Mouse (Mus musculus) testis, adult 2 months (tissue): ENCODE data around the gene Actr1b. TPM values are rescaled to one million over a fixed set of nuclear protein-coding genes. Genes with fewer than 3 reads are reported as not detected.

Source experiments
- H3K27ac ChIP-seq: fragments of 200-500 bp; 2 replicates; pipeline ENCODE4 v1.5.1; 2012; ENCODE audit warnings: low read depth, low read length; ENCODE audit not compliant: control insufficient read depth, insufficient read depth
- H3K27me3 ChIP-seq: fragments of 200-500 bp; 2 replicates; pipeline ENCODE4 v1.6.1; 2012; ENCODE audit warnings: mild to moderate bottlenecking, low read length, moderate library complexity; ENCODE audit not compliant: control insufficient read depth, insufficient read depth
- H3K36me3 ChIP-seq: fragments of 200-500 bp; 2 replicates; pipeline ENCODE4 v1.6.1; 2012; ENCODE audit warnings: mild to moderate bottlenecking, low read length; ENCODE audit not compliant: control insufficient read depth, insufficient read depth
- H3K4me1 ChIP-seq: fragments of 200-500 bp; 2 replicates; pipeline ENCODE4 v1.6.1; 2012; ENCODE audit warnings: low read length; ENCODE audit not compliant: control insufficient read depth, insufficient read depth
- H3K4me3 ChIP-seq: fragments of 200-500 bp; 2 replicates; pipeline ENCODE4 v1.5.1; 2012; ENCODE audit warnings: low read depth, mild to moderate bottlenecking, low read length, moderate library complexity, mixed read lengths; ENCODE audit not compliant: control insufficient read depth
- CTCF ChIP-seq: fragments of 200-500 bp; IDR thresholded peaks from 2 replicates; pipeline ENCODE4 v1.5.1; 2012; ENCODE audit warnings: low read depth, mild to moderate bottlenecking, inconsistent platforms, low read length, moderate library complexity; ENCODE audit not compliant: control insufficient read depth, insufficient read depth, insufficient replicate concordance
- POLR2A ChIP-seq: fragments of 200-500 bp; IDR thresholded peaks from 2 replicates; pipeline ENCODE4 v1.6.1; 2012; ENCODE audit warnings: low read depth, mild to moderate bottlenecking, inconsistent platforms, low read length, moderate library complexity; ENCODE audit not compliant: control insufficient read depth
- polyA plus RNA-seq: library from polyadenylated mRNA; depleted of rRNA; stranded (reverse); fragments of >200 nt; gene quantifications from 2 replicates; pipeline ENCODE4 v1.2.3, GENCODE M21; 2012; rRNA removed

The Actr1b gene
- polyA plus RNA-seq, 1 experiment, result 42.7 TPM

- Histone ChIP-seq H3K27me3 (no peaks in the 10 kb centered on the region), H3K4me1 (peaks cover 2% of the 10 kb centered on the region; the same call in 1 of the 2 replicates), H3K36me3 (peaks cover 2% of the 10 kb centered on the region; the same call in 1 of the 2 replicates), H3K4me3 (no peak overlapping the region), H3K27ac (no peak overlapping the region)
- TF ChIP-seq CTCF (no peak), POLR2A (no peak)
These were observed 49.0 kb downstream of the Actr1b start for GRCm38 (mm10) chr1:36665165-36665723.

- H3K27me3 ChIP-seq, result no peaks in the 10 kb centered on the region
- H3K4me3 ChIP-seq, result no peak overlapping the region
- no peaks in the 10 kb centered on the region; the same call in 1 of the 2 replicates for H3K36me3 ChIP-seq
- no peak overlapping the region for H3K27ac ChIP-seq
- H3K4me1 ChIP-seq, result peaks cover 2% of the 10 kb centered on the region; the same call in 1 of the 2 replicates
- TF ChIP-seq POLR2A (no peak), CTCF (no peak)
These were observed 49.8 kb downstream of the Actr1b start for GRCm38 (mm10) chr1:36664457-36664856.

GRCm38 (mm10) chr1:36658621-36659399 is 55.4 kb downstream of the Actr1b start:
- no peak for TF ChIP-seq CTCF
- TF ChIP-seq POLR2A, result no peak
- no peaks in the 10 kb centered on the region for H3K27me3 ChIP-seq
- no peak overlapping the region for H3K4me3 ChIP-seq
- H3K36me3 ChIP-seq, result peaks cover 1% of the 10 kb centered on the region
- no peaks in the 10 kb centered on the region for H3K4me1 ChIP-seq
- H3K27ac ChIP-seq, result no peak overlapping the region

GRCm38 (mm10) chr1:36657658-36658415 is 56.4 kb downstream of the Actr1b start:
- no peaks in the 10 kb centered on the region for H3K27me3 ChIP-seq
- no peak overlapping the region for H3K4me3 ChIP-seq
- H3K4me1 ChIP-seq, result no peaks in the 10 kb centered on the region
- no peak overlapping the region for H3K27ac ChIP-seq
- peaks cover 1% of the 10 kb centered on the region for H3K36me3 ChIP-seq
- TF ChIP-seq POLR2A, result no peak
- no peak for TF ChIP-seq CTCF

- Histone ChIP-seq H3K27ac (no peak overlapping the region), H3K4me3 (no peak overlapping the region), H3K36me3 (peaks cover 1% of the 10 kb centered on the region), H3K4me1 (no peaks in the 10 kb centered on the region), H3K27me3 (no peaks in the 10 kb centered on the region)
- TF ChIP-seq CTCF (no peak), POLR2A (no peak)
These were observed 58.0 kb downstream of the Actr1b start for GRCm38 (mm10) chr1:36656233-36656632.

GRCm38 (mm10) chr1:36655039-36655438 is 59.2 kb downstream of the Actr1b start:
- H3K27me3 ChIP-seq, result no peaks in the 10 kb centered on the region
- no peak overlapping the region for H3K27ac ChIP-seq
- no peak overlapping the region for H3K4me3 ChIP-seq
- TF ChIP-seq CTCF (no peak), POLR2A (no peak)
- no peaks in the 10 kb centered on the region for H3K4me1 ChIP-seq
- H3K36me3 ChIP-seq, result peaks cover 1% of the 10 kb centered on the region

Other genes starting within 250 kb of the Actr1b start
- gene Cnnm4, start 242.8 kb downstream of the Actr1b start, polyA plus RNA-seq, result 14.1 and 14.6 TPM in 2 replicates
- gene Cnnm3, start 202.6 kb downstream of the Actr1b start, polyA plus RNA-seq, result 5.6 and 5.9 TPM in 2 replicates
- 11.0 and 11.5 TPM in 2 replicates for gene Ankrd23, start 177.5 kb downstream of the Actr1b start, polyA plus RNA-seq
- 0.05 and 0.08 TPM in 2 replicates for gene Gm42417, start 175.0 kb downstream of the Actr1b start, polyA plus RNA-seq
- 13.7 and 17.0 TPM in 2 replicates for gene Ankrd39, start 167.0 kb downstream of the Actr1b start, polyA plus RNA-seq
- 14.6 and 15.8 TPM in 2 replicates for gene Sema4c, start 156.1 kb downstream of the Actr1b start, polyA plus RNA-seq
- gene Fam178b, start 31.2 kb downstream of the Actr1b start, polyA plus RNA-seq, result 409 and 410 TPM in 2 replicates
- gene Cox5b, start 23.0 kb downstream of the Actr1b start, polyA plus RNA-seq, result 313 and 378 TPM in 2 replicates
- gene 4933424G06Rik, start 4.3 kb downstream of the Actr1b start, polyA plus RNA-seq, result 36.9 and 53.7 TPM in 2 replicates
- gene Zap70, start 47.4 kb upstream of the Actr1b start, polyA plus RNA-seq, result 2.6 and 3.5 TPM in 2 replicates
- 16.9 and 18.8 TPM in 2 replicates for gene Tmem131, start 229.2 kb upstream of the Actr1b start, polyA plus RNA-seq